Mouse (Mus musculus): ENCODE measurements around the gene Notch2. TPM values are rescaled to one million over a fixed set of nuclear protein-coding genes. Genes with fewer than 3 reads are reported as not detected.

The Notch2 gene
- total and polyA plus RNA-seq, 3 experiments: 10.0 to 18.1 (median 14.9) TPM

DNA sequence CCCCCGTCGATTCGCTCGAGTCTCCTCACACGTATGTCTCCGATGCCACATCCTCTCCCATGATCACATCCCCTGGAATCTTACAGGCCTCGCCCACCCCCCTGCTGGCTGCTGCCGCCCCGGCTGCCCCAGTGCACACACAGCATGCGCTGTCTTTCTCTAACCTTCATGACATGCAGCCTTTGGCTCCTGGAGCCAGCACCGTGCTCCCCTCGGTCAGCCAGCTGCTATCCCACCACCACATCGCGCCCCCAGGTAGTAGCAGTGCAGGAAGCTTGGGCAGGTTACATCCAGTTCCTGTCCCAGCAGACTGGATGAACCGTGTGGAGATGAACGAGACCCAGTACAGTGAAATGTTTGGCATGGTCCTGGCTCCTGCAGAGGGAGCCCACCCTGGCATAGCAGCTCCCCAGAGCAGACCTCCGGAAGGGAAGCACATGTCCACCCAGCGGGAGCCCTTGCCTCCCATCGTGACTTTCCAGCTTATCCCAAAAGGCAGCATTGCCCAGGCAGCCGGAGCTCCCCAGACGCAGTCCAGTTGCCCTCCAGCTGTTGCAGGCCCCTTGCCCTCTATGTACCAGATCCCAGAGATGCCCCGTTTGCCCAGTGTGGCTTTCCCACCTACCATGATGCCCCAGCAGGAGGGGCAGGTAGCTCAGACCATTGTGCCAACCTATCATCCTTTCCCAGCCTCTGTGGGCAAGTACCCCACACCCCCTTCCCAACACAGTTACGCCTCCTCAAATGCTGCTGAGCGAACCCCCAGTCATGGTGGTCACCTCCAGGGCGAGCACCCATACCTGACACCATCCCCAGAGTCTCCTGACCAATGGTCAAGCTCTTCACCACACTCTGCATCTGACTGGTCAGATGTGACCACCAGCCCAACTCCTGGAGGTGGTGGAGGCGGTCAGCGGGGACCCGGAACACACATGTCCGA is 133.4 kb downstream of the Notch2 start:
- TF ChIP-seq EP300 (IDR thresholded peaks at IDR 0.05; ENCODE audit: insufficient read depth, low read depth, low read length) (no peak), CTCF (IDR thresholded peaks at IDR 0.05) (no peak), POLR2A (IDR thresholded peaks at IDR 0.05; ENCODE audit: insufficient read depth, low read depth, low read length) (no peak)
- no peak overlapping the region for H3K9ac ChIP-seq (ENCODE audit: low read depth, low read length)
- H3K4me3 ChIP-seq: no peak overlapping the region
- 95% methylated on average over 29 of the region's 29 CpGs for WGBS
- no peaks in the 10 kb centered on the region for H3K79me2 ChIP-seq (replicated peaks; ENCODE audit: control insufficient read depth, insufficient read depth, low read length)
- intact Hi-C loops (cut with DNase I): no loop called here
- H3K4me1 ChIP-seq (ENCODE audit: control insufficient read depth, insufficient read depth, low read length): no peaks in the 10 kb centered on the region
- H3K36me3 ChIP-seq (ENCODE audit: control insufficient read depth, insufficient read depth, low read length): no peaks in the 10 kb centered on the region
- no peak for DNase-seq
- no peak overlapping the region for H3K27ac ChIP-seq
- H3K27me3 ChIP-seq (ENCODE audit: control insufficient read depth, insufficient read depth, low read length): no peaks in the 10 kb centered on the region

DNA sequence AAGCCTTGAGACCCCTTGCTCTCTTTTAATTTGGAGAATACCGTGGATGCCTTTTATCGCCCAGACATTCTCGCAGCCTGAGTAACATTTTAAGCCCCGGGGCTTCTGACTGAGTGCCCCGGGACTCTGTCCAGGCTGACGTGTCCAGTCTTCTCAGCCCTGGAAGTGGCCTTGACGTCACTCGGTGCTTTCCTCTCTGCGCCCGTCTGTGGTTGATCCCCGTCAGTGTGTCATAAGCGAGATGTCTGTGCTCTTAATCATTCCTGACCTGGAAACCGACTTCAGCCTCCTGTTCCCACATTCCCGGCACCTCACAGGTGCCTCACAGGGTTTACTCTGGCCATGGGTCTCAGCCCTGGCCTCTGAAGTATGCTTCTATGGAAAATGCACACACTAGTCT is 134.4 kb downstream of the Notch2 start:
- H3K9ac ChIP-seq (ENCODE audit: low read depth, low read length): no peak overlapping the region
- no peaks in the 10 kb centered on the region for H3K27me3 ChIP-seq (ENCODE audit: control insufficient read depth, insufficient read depth, low read length)
- TF ChIP-seq POLR2A (IDR thresholded peaks at IDR 0.05; ENCODE audit: insufficient read depth, low read depth, low read length): no peak
- TF ChIP-seq EP300 (IDR thresholded peaks at IDR 0.05; ENCODE audit: insufficient read depth, low read depth, low read length): no peak
- TF ChIP-seq CTCF (IDR thresholded peaks at IDR 0.05): no peak
- no peak overlapping the region for H3K4me3 ChIP-seq
- intact Hi-C loops (cut with DNase I): no loop called here
- DNase-seq: no peak
- no peaks in the 10 kb centered on the region for H3K79me2 ChIP-seq (replicated peaks; ENCODE audit: control insufficient read depth, insufficient read depth, low read length)
- no peak overlapping the region for H3K27ac ChIP-seq
- H3K36me3 ChIP-seq (ENCODE audit: control insufficient read depth, insufficient read depth, low read length): no peaks in the 10 kb centered on the region
- H3K4me1 ChIP-seq (ENCODE audit: control insufficient read depth, insufficient read depth, low read length): no peaks in the 10 kb centered on the region
- 81% methylated on average over 14 of the region's 14 CpGs for WGBS

DNA sequence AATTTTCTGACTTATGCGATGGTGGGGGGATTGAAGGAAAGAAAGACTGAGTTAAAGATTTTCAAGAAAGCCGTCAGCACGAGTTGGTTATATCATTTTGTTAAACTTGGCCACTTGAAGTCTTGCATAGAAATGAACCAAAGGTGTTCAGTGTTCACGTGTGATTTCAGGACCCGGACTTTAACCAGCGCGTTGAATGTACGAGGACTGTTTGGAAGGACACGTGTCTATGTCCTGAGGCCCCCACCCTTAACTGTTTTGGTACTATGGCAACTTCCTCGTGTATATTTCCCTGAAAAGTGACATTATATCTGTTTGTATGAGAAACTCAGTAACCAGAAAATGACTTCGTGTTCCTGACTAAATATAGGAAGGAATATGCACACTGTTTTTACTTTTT is 136.6 kb downstream of the Notch2 start:
- WGBS: 91% methylated on average over 11 of the region's 11 CpGs
- Histone ChIP-seq H3K4me3 (no peak overlapping the region), H3K36me3 (ENCODE audit: control insufficient read depth, insufficient read depth, low read length) (no peaks in the 10 kb centered on the region), H3K27me3 (ENCODE audit: control insufficient read depth, insufficient read depth, low read length) (no peaks in the 10 kb centered on the region), H3K4me1 (ENCODE audit: control insufficient read depth, insufficient read depth, low read length) (no peaks in the 10 kb centered on the region), H3K9ac (ENCODE audit: low read depth, low read length) (no peak overlapping the region), H3K27ac (no peak overlapping the region), H3K79me2 (replicated peaks; ENCODE audit: control insufficient read depth, insufficient read depth, low read length) (no peaks in the 10 kb centered on the region)
- TF ChIP-seq POLR2A (IDR thresholded peaks at IDR 0.05; ENCODE audit: insufficient read depth, low read depth, low read length) (no peak), CTCF (IDR thresholded peaks at IDR 0.05) (no peak), EP300 (IDR thresholded peaks at IDR 0.05; ENCODE audit: insufficient read depth, low read depth, low read length) (no peak)
- DNase-seq: no peak
- intact Hi-C loops (cut with DNase I): no loop called here

GRCm38 (mm10) chr3:98151016-98151415 is 137.7 kb downstream of the Notch2 start:
- H3K4me3 ChIP-seq: no peak overlapping the region
- WGBS: 84% methylated on average over 10 of the region's 10 CpGs
- H3K4me1 ChIP-seq (ENCODE audit: control insufficient read depth, insufficient read depth, low read length): peaks cover 1% of the 10 kb centered on the region; the same call in 1 of the 2 replicates
- H3K36me3 ChIP-seq (ENCODE audit: control insufficient read depth, insufficient read depth, low read length): no peaks in the 10 kb centered on the region
- no peaks in the 10 kb centered on the region for H3K27me3 ChIP-seq (ENCODE audit: control insufficient read depth, insufficient read depth, low read length)
- H3K27ac ChIP-seq: no peak overlapping the region
- no peaks in the 10 kb centered on the region for H3K79me2 ChIP-seq (replicated peaks; ENCODE audit: control insufficient read depth, insufficient read depth, low read length)
- intact Hi-C loops (cut with DNase I): no loop called here
- TF ChIP-seq CTCF (IDR thresholded peaks at IDR 0.05) (no peak), POLR2A (IDR thresholded peaks at IDR 0.05; ENCODE audit: insufficient read depth, low read depth, low read length) (no peak), EP300 (IDR thresholded peaks at IDR 0.05; ENCODE audit: insufficient read depth, low read depth, low read length) (no peak)
- DNase-seq: no peak
- no peak overlapping the region for H3K9ac ChIP-seq (ENCODE audit: low read depth, low read length)

- Histone ChIP-seq H3K79me2 (replicated peaks; ENCODE audit: control insufficient read depth, insufficient read depth, low read length) (no peaks in the 10 kb centered on the region), H3K4me3 (no peak overlapping the region), H3K27ac (no peak overlapping the region), H3K4me1 (ENCODE audit: control insufficient read depth, insufficient read depth, low read length) (peaks cover 4% of the 10 kb centered on the region; the same call in 1 of the 2 replicates), H3K9ac (ENCODE audit: low read depth, low read length) (no peak overlapping the region), H3K27me3 (ENCODE audit: control insufficient read depth, insufficient read depth, low read length) (no peaks in the 10 kb centered on the region), H3K36me3 (ENCODE audit: control insufficient read depth, insufficient read depth, low read length) (no peaks in the 10 kb centered on the region)
- no peak for DNase-seq
- intact Hi-C loops (cut with DNase I): no loop called here
- TF ChIP-seq POLR2A (IDR thresholded peaks at IDR 0.05; ENCODE audit: insufficient read depth, low read depth, low read length) (no peak), CTCF (IDR thresholded peaks at IDR 0.05) (no peak), EP300 (IDR thresholded peaks at IDR 0.05; ENCODE audit: insufficient read depth, low read depth, low read length) (no peak)
Observed at GRCm38 (mm10) chr3:98153460-98153859, 140.1 kb downstream of the Notch2 start.

DNA sequence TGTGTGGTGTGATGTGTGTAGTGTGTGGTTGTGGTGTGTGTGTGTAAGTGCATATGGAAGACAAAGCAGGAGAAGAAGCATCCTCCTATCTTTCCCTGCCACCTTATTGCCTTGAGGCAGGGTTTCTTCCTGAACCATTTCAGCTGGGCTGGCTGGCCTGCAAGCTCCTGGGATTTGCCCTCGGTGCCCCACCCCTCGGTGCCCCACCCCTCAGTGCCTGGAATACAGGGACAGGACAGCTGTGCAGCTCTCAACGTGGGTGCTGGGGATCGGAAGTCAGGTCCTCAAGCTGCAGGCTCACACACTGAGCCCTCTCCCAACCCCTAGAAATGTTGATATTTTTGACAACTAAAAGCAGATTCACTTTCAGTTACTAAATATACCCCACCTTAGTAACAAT is 142.8 kb downstream of the Notch2 start:
- Histone ChIP-seq H3K79me2 (replicated peaks; ENCODE audit: control insufficient read depth, insufficient read depth, low read length) (no peaks in the 10 kb centered on the region), H3K27me3 (ENCODE audit: control insufficient read depth, insufficient read depth, low read length) (no peaks in the 10 kb centered on the region), H3K36me3 (ENCODE audit: control insufficient read depth, insufficient read depth, low read length) (no peaks in the 10 kb centered on the region), H3K4me1 (ENCODE audit: control insufficient read depth, insufficient read depth, low read length) (peaks cover 4% of the 10 kb centered on the region; the same call in 1 of the 2 replicates), H3K4me3 (no peak overlapping the region), H3K9ac (ENCODE audit: low read depth, low read length) (no peak overlapping the region), H3K27ac (no peak overlapping the region)
- 33% methylated on average over 4 of the region's 4 CpGs for WGBS
- TF ChIP-seq POLR2A (IDR thresholded peaks at IDR 0.05; ENCODE audit: insufficient read depth, low read depth, low read length) (no peak), CTCF (IDR thresholded peaks at IDR 0.05) (no peak), EP300 (IDR thresholded peaks at IDR 0.05; ENCODE audit: insufficient read depth, low read depth, low read length) (no peak)
- intact Hi-C loops (cut with DNase I): no loop called here
- DNase-seq: no peak

Data from heart, adult 2 months (tissue).